Mouse (Mus musculus) liver, adult 2 months (tissue): ENCODE results near the gene Mturn.

ENCODE experiments used
- CTCF ChIP-seq: fragments of 200-500 bp; IDR thresholded peaks from 2 replicates; pipeline ENCODE4 v1.5.1; 2011; ENCODE audit warnings: low read depth, low read length, control low read depth
- POLR2A ChIP-seq: fragments of 200-500 bp; IDR thresholded peaks from 2 replicates; pipeline ENCODE4 v1.6.1; 2011; ENCODE audit warnings: low read length, control low read depth; ENCODE audit not compliant: insufficient read depth; ENCODE audit errors: extremely low read depth

GRCm38 (mm10) chr6:54706099-54706498 is 24.7 kb downstream of the Mturn start:
- TF ChIP-seq CTCF = no peak
- TF ChIP-seq POLR2A = no peak
